Mouse (Mus musculus): ENCODE measurements around the gene E130218I03Rik. TPM values are rescaled to one million over a fixed set of nuclear protein-coding genes. Genes with fewer than 3 reads are reported as not detected.
A peak's percentile ranks its signal among the peaks of the same experiment; 100 is the strongest.
"Not testable (repeated sequence)": the region's sequence is repeated elsewhere in the genome, so short reads cannot be mapped to it uniquely, and the experiment has no call there.

Gene E130218I03Rik
- total RNA-seq, 2 experiments from 2014 or later: not detected

GRCm38 (mm10) chr4:134252131-134252910, 8.9 kb downstream of the E130218I03Rik start:
- DNase-seq: no peak

GRCm38 (mm10) chr4:134252911-134253721, 9.7 kb downstream of the E130218I03Rik start:
- no peak for DNase-seq

GRCm38 (mm10) chr4:134253722-134254324, 10.4 kb downstream of the E130218I03Rik start, which contains the start of gene Grrp1:
Grrp1 (minus strand) TSS chr4:134254106.
- DNase-seq: no peak

- DNase-seq: no peak
These were observed 11.4 kb downstream of the E130218I03Rik start for GRCm38 (mm10) chr4:134254835-134255234.

GRCm38 (mm10) chr4:134255854-134256253, 12.4 kb downstream of the E130218I03Rik start:
- DNase-seq: no peak

GRCm38 (mm10) chr4:134256407-134257197, 13.1 kb downstream of the E130218I03Rik start:
- DNase-seq: no peak

- DNase-seq: no peak
These were observed 13.9 kb downstream of the E130218I03Rik start for GRCm38 (mm10) chr4:134257198-134258009.

- no peak for DNase-seq
These were observed 14.9 kb downstream of the E130218I03Rik start for GRCm38 (mm10) chr4:134258354-134258753.

- DNase-seq: peak; percentile 76
These were observed 19.7 kb downstream of the E130218I03Rik start for GRCm38 (mm10) chr4:134263191-134263590.

GRCm38 (mm10) chr4:134265860-134266585, 22.6 kb downstream of the E130218I03Rik start:
- DNase-seq: no peak

- no peak for DNase-seq
These were observed 24.7 kb downstream of the E130218I03Rik start for GRCm38 (mm10) chr4:134268102-134268655.

GRCm38 (mm10) chr4:134269622-134270021, 26.2 kb downstream of the E130218I03Rik start:
- DNase-seq: not testable (repeated sequence)

- DNase-seq: no peak
These were observed 28.5 kb downstream of the E130218I03Rik start for GRCm38 (mm10) chr4:134271979-134272378.

- DNase-seq: no peak
These were observed 29.4 kb downstream of the E130218I03Rik start for GRCm38 (mm10) chr4:134272731-134273416.

- DNase-seq: no peak
These were observed 30.2 kb downstream of the E130218I03Rik start for GRCm38 (mm10) chr4:134273417-134274345.

- no peak for DNase-seq
These were observed 41.5 kb downstream of the E130218I03Rik start for GRCm38 (mm10) chr4:134284942-134285341.

- DNase-seq: peak; percentile 44
These were observed 43.0 kb downstream of the E130218I03Rik start for GRCm38 (mm10) chr4:134286226-134287167.
